In genomic region chr14:47867017-47867416, GRCm38 (mm10) we compare ENCODE assay signal across 17 mouse cellular contexts.
"Had no signal": no experiment of that assay in that cellular context is flagged by ENCODE, and none has a peak within 500 bp of the region (broad histone marks: within the 10 kb centered on the region; RNA-seq: fewer than 3 reads in every experiment).

No protein-coding gene starts in this region.

- H3K4me2 ChIP-seq: neural tube, embryonic 12.5 days; neural tube, embryonic 13.5 days; neural tube, embryonic 15.5 days; stomach, embryonic 15.5 days had no signal

- H3K27ac ChIP-seq: neural tube, embryonic 12.5 days; neural tube, embryonic 13.5 days; neural tube, embryonic 15.5 days; stomach, embryonic 15.5 days; stomach, postnatal 0 days had no signal

- H3K36me3 ChIP-seq: neural tube, embryonic 12.5 days; neural tube, embryonic 13.5 days; neural tube, embryonic 15.5 days; stomach, embryonic 15.5 days had no signal

- DNase-seq: retina, postnatal 1 day; right cerebral cortex, adult 18-20 months; right cerebral cortex, postnatal 14 days; right cerebral cortex, postnatal 25 days; right cerebral cortex, postnatal 4 days; spleen, adult 18-20 months; thymus, adult 18-20 months; thymus, adult 2 months; thymus, postnatal 14 days; thymus, postnatal 25 days; thymus, postnatal 36 days; thymus, postnatal 4 days had no signal

- H3K4me1 ChIP-seq: neural tube, embryonic 12.5 days; stomach, embryonic 15.5 days had no signal

- H3K4me3 ChIP-seq: neural tube, embryonic 12.5 days; neural tube, embryonic 13.5 days; neural tube, embryonic 15.5 days; stomach, embryonic 15.5 days had no signal

- H3K27me3 ChIP-seq: neural tube, embryonic 12.5 days; neural tube, embryonic 13.5 days; neural tube, embryonic 15.5 days; stomach, embryonic 15.5 days had no signal

- H3K9ac ChIP-seq: neural tube, embryonic 12.5 days; neural tube, embryonic 13.5 days; neural tube, embryonic 15.5 days; stomach, embryonic 15.5 days had no signal

- H3K9me3 ChIP-seq: neural tube, embryonic 12.5 days; stomach, embryonic 15.5 days had no signal
